Mouse (Mus musculus) stomach, embryonic 14.5 days (tissue): ENCODE measurements around the gene Agpat4. TPM values are rescaled to one million over a fixed set of nuclear protein-coding genes. Genes with fewer than 3 reads are reported as not detected.

ENCODE experiments used
- ATAC-seq: fragments of 200-750 bp; cut with Nextera tagmentation; 2 replicates; pipeline ENCODE4 v1.8.0; 2017; ENCODE audit warnings: low read depth, moderate TSS enrichment; ENCODE audit not compliant: insufficient number of reproducible peaks, insufficient read depth, low FRiP score
- H3K27ac ChIP-seq: fragments of 300-500 bp; sonication (generic); 2 replicates; pipeline ENCODE4 v1.5.1; 2014; ENCODE audit warnings: mild to moderate bottlenecking, low read length, moderate library complexity, mixed read lengths
- H3K27me3 ChIP-seq: fragments of 300-500 bp; sonication (generic); 2 replicates; pipeline ENCODE4 v1.6.1; 2014; ENCODE audit warnings: low read length, control low read depth, mixed read lengths; ENCODE audit not compliant: control insufficient read depth, insufficient read depth
- H3K36me3 ChIP-seq: fragments of 300-500 bp; sonication (generic); 2 replicates; pipeline ENCODE4 v1.6.1; 2014; ENCODE audit warnings: mild to moderate bottlenecking, control low read depth, low read length, moderate library complexity, mixed read lengths; ENCODE audit not compliant: control insufficient read depth, insufficient read depth
- H3K4me1 ChIP-seq: fragments of 300-500 bp; sonication (generic); 2 replicates; pipeline ENCODE4 v1.6.1; 2014; ENCODE audit warnings: low read length, control low read depth, mixed read lengths; ENCODE audit not compliant: control insufficient read depth, insufficient read depth
- H3K4me2 ChIP-seq: fragments of 300-500 bp; sonication (generic); replicated peaks from 2 replicates; pipeline ENCODE4 v1.6.1; 2014; ENCODE audit warnings: low read depth, low read length, control low read depth
- H3K4me3 ChIP-seq: fragments of 300-500 bp; sonication (generic); 2 replicates; pipeline ENCODE4 v1.5.1; 2014; ENCODE audit warnings: low read depth, low read length, control low read depth
- H3K9ac ChIP-seq: fragments of 300-500 bp; sonication (generic); replicated peaks from 2 replicates; pipeline ENCODE4 v1.6.1; 2014; ENCODE audit warnings: low read depth, mild to moderate bottlenecking, control low read depth, low read length, moderate library complexity, mixed read lengths
- H3K9me3 ChIP-seq: fragments of 300-500 bp; sonication (generic); 2 replicates; pipeline ENCODE4 v1.6.1; 2016; ENCODE audit warnings: low read depth, low read length, control low read depth; ENCODE audit not compliant: control insufficient read depth
- WGBS: fragments of 180-500 bp; shearing (Covaris S2); extraction: QIAGEN DNeasy Blood & Tissue Kit; methylation state at CpG from one replicate; pipeline ENCODE4 v1.1.7; 2014; 5-methylcytosine and 5-hydroxymethylcytosine counted together
- polyA plus RNA-seq: library from polyadenylated mRNA; unstranded; fragments of >200 nt; fragmentation: Nextera tagmentation; extraction: Ambion mirVana; gene quantifications from 2 replicates; pipeline ENCODE4 v1.2.1, GENCODE M21; 2014

Gene Agpat4
- polyA plus RNA-seq, 1 experiment from 2014 or later, result 27.7 TPM

GRCm38 (mm10) chr17:12164507-12164906, 46.0 kb downstream of the Agpat4 start:
- Histone ChIP-seq H3K27ac (no peak overlapping the region), H3K4me2 (no peak overlapping the region), H3K36me3 (no peaks in the 10 kb centered on the region; the same call in 1 of the 2 replicates), H3K4me3 (no peak overlapping the region), H3K9ac (no peak overlapping the region), H3K4me1 (peaks cover 35% of the 10 kb centered on the region), H3K27me3 (no peaks in the 10 kb centered on the region), H3K9me3 (no peaks in the 10 kb centered on the region)
- no peak for ATAC-seq
- 90% methylated on average over 6 of the region's 6 CpGs for WGBS

- Histone ChIP-seq H3K4me1 (peaks cover 36% of the 10 kb centered on the region), H3K27ac (no peak overlapping the region), H3K9ac (no peak overlapping the region), H3K4me2 (no peak overlapping the region), H3K4me3 (no peak overlapping the region), H3K27me3 (no peaks in the 10 kb centered on the region), H3K36me3 (no peaks in the 10 kb centered on the region; the same call in 1 of the 2 replicates), H3K9me3 (no peaks in the 10 kb centered on the region)
- WGBS, result 86% methylated on average over 11 of the region's 11 CpGs
- ATAC-seq, result no peak
Measured at GRCm38 (mm10) chr17:12165009-12165695, 46.6 kb downstream of the Agpat4 start.

GRCm38 (mm10) chr17:12165701-12166100, 47.2 kb downstream of the Agpat4 start:
- H3K4me1 ChIP-seq, result peaks cover 38% of the 10 kb centered on the region
- no peaks in the 10 kb centered on the region for H3K9me3 ChIP-seq
- ATAC-seq, result no peak
- no peaks in the 10 kb centered on the region; the same call in 1 of the 2 replicates for H3K36me3 ChIP-seq
- no peak overlapping the region for H3K4me2 ChIP-seq
- no peak overlapping the region for H3K27ac ChIP-seq
- no peak overlapping the region for H3K9ac ChIP-seq
- WGBS, result 94% methylated on average over 9 of the region's 9 CpGs
- no peaks in the 10 kb centered on the region for H3K27me3 ChIP-seq
- no peak overlapping the region for H3K4me3 ChIP-seq

GRCm38 (mm10) chr17:12168536-12168935, 50.0 kb downstream of the Agpat4 start:
- no peak overlapping the region for H3K9ac ChIP-seq
- no peaks in the 10 kb centered on the region for H3K27me3 ChIP-seq
- no peaks in the 10 kb centered on the region for H3K36me3 ChIP-seq
- peaks cover 33% of the 10 kb centered on the region for H3K4me1 ChIP-seq
- no peak overlapping the region for H3K4me3 ChIP-seq
- 27% methylated on average over 10 of the region's 10 CpGs for WGBS
- ATAC-seq, result 0 out of 2 replicates have a peak, but pooled peaks have one; percentile 38
- no peak overlapping the region for H3K4me2 ChIP-seq
- H3K9me3 ChIP-seq, result no peaks in the 10 kb centered on the region
- H3K27ac ChIP-seq, result peak overlapping the region; percentile 63; the same call in 1 of the 2 replicates

- no peaks in the 10 kb centered on the region for H3K9me3 ChIP-seq
- ATAC-seq, result no peak
- H3K4me1 ChIP-seq, result peaks cover 28% of the 10 kb centered on the region
- 66% methylated on average over 12 of the region's 12 CpGs for WGBS
- H3K27me3 ChIP-seq, result no peaks in the 10 kb centered on the region
- no peak overlapping the region for H3K4me3 ChIP-seq
- no peak overlapping the region for H3K9ac ChIP-seq
- no peaks in the 10 kb centered on the region for H3K36me3 ChIP-seq
- no peak overlapping the region; the same call in 1 of the 2 replicates for H3K27ac ChIP-seq
- no peak overlapping the region for H3K4me2 ChIP-seq
Measured at GRCm38 (mm10) chr17:12169326-12169836, 50.9 kb downstream of the Agpat4 start.

- no peak overlapping the region for H3K27ac ChIP-seq
- peaks cover 28% of the 10 kb centered on the region for H3K4me1 ChIP-seq
- no peak overlapping the region for H3K4me2 ChIP-seq
- ATAC-seq, result no peak
- WGBS, result 33% methylated on average over 7 of the region's 7 CpGs
- no peaks in the 10 kb centered on the region for H3K27me3 ChIP-seq
- H3K9me3 ChIP-seq, result no peaks in the 10 kb centered on the region
- H3K9ac ChIP-seq, result no peak overlapping the region
- H3K36me3 ChIP-seq, result no peaks in the 10 kb centered on the region
- no peak overlapping the region for H3K4me3 ChIP-seq
Measured at GRCm38 (mm10) chr17:12170791-12171497, 52.4 kb downstream of the Agpat4 start.

- H3K36me3 ChIP-seq, result no peaks in the 10 kb centered on the region
- no peaks in the 10 kb centered on the region for H3K9me3 ChIP-seq
- H3K4me2 ChIP-seq, result no peak overlapping the region
- H3K4me3 ChIP-seq, result no peak overlapping the region
- no peak for ATAC-seq
- no peak overlapping the region for H3K9ac ChIP-seq
- peaks cover 28% of the 10 kb centered on the region for H3K4me1 ChIP-seq
- no peaks in the 10 kb centered on the region for H3K27me3 ChIP-seq
- no peak overlapping the region for H3K27ac ChIP-seq
- 70% methylated on average over 2 of the region's 2 CpGs for WGBS
Measured at GRCm38 (mm10) chr17:12171666-12172065, 53.2 kb downstream of the Agpat4 start.

GRCm38 (mm10) chr17:12174221-12174620, 55.7 kb downstream of the Agpat4 start:
- no peak overlapping the region for H3K9ac ChIP-seq
- no peak overlapping the region for H3K4me3 ChIP-seq
- no peak for ATAC-seq
- no peaks in the 10 kb centered on the region for H3K36me3 ChIP-seq
- H3K4me2 ChIP-seq, result no peak overlapping the region
- no peaks in the 10 kb centered on the region for H3K27me3 ChIP-seq
- no peak overlapping the region for H3K27ac ChIP-seq
- peaks cover 12% of the 10 kb centered on the region for H3K4me1 ChIP-seq
- WGBS, result 96% methylated on average over 5 of the region's 5 CpGs
- peaks cover 6% of the 10 kb centered on the region; the same call in 1 of the 2 replicates for H3K9me3 ChIP-seq
